ENCODE assay signal across 9 mouse cellular contexts in the genomic region with DNA sequence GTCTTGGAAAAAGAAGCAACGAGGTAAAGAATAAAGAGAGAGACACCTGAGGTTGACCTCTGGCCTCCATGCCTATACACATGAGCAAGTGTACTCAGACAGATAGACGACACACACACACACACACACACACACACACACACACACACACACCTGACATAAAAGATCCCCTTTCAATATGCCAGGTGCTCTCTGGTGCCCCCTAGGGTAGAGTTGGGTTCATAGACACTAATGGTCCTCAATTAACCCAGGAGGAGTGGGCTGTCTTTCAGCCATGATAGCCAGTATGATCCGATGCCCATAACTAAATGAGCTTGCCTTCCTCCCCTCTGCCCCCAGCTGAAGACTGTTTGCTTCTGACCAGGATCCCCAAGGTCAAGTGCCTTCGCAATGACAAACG. TPM values are rescaled to one million over a fixed set of nuclear protein-coding genes. Genes with fewer than 3 reads are reported as not detected.
DNase-seq lines count a peak whose midpoint lies in the region; ATAC-seq lines count a peak whose summit lies in the region.
"Had no signal": no experiment of that assay in that cellular context is flagged by ENCODE, and none has a peak within 500 bp of the region (broad histone marks: within the 10 kb centered on the region; RNA-seq: fewer than 3 reads in every experiment).

No protein-coding gene starts in this region.

- WGBS in midbrain, embryonic 11.5 days, result 86% methylated on average over 5 of the region's 5 CpGs
- 79% methylated on average over 5 of the region's 5 CpGs for WGBS in midbrain, embryonic 13.5 days

- peaks cover 3% of the 10 kb centered on the region; the same call in 1 of the 2 replicates for H3K36me3 ChIP-seq in midbrain, embryonic 11.5 days (ENCODE audit: control insufficient read depth, insufficient read depth, low read length)
- H3K36me3 ChIP-seq in midbrain, embryonic 13.5 days, result peaks cover 21% of the 10 kb centered on the region

- H3K27ac ChIP-seq in midbrain, embryonic 11.5 days (ENCODE audit: low read depth, low read length), result no peak overlapping the region
- H3K27ac ChIP-seq in midbrain, embryonic 13.5 days, result no peak overlapping the region
- H3K27ac ChIP-seq: hindbrain, embryonic 15.5 days had no signal

- 0 out of 2 replicates have a peak, but pooled peaks have one; percentile 19 for ATAC-seq in midbrain, embryonic 11.5 days (ENCODE audit: low FRiP score)
- no peak for ATAC-seq in midbrain, embryonic 13.5 days
- 0 out of 2 replicates have a peak, but pooled peaks have one; percentile 30 for ATAC-seq in erythroid progenitor cell, adult 5-6 weeks (replicated peaks; ENCODE audit: low FRiP score, poor library complexity, severe bottlenecking)

- H3K9ac ChIP-seq in midbrain, embryonic 11.5 days (ENCODE audit: low read length), result no peak overlapping the region
- H3K9ac ChIP-seq in midbrain, embryonic 13.5 days (replicated peaks), result no peak overlapping the region
- H3K9ac ChIP-seq: hindbrain, embryonic 15.5 days had no signal

- no peak overlapping the region for H3K4me3 ChIP-seq in midbrain, embryonic 11.5 days (ENCODE audit: low read depth, low read length)
- H3K4me3 ChIP-seq in midbrain, embryonic 13.5 days (replicated peaks), result no peak overlapping the region
- H3K4me3 ChIP-seq: hindbrain, embryonic 15.5 days had no signal

- no peaks in the 10 kb centered on the region; the same call in 1 of the 2 replicates for H3K4me1 ChIP-seq in midbrain, embryonic 11.5 days (ENCODE audit: control insufficient read depth, insufficient read depth, low read length)
- H3K4me1 ChIP-seq in midbrain, embryonic 13.5 days (replicated peaks), result peaks cover 15% of the 10 kb centered on the region

- no peaks in the 10 kb centered on the region for H3K27me3 ChIP-seq in midbrain, embryonic 11.5 days (ENCODE audit: control insufficient read depth, insufficient read depth, low read length)
- no peaks in the 10 kb centered on the region for H3K27me3 ChIP-seq in midbrain, embryonic 13.5 days
- H3K27me3 ChIP-seq: hindbrain, embryonic 15.5 days had no signal

- no peak overlapping the region for H3K4me2 ChIP-seq in midbrain, embryonic 11.5 days
- no peak overlapping the region for H3K4me2 ChIP-seq in midbrain, embryonic 13.5 days (replicated peaks)
- H3K4me2 ChIP-seq: hindbrain, embryonic 15.5 days had no signal

- peak; percentile 54 for DNase-seq in gastrocnemius, postnatal 10 days
- DNase-seq in gastrocnemius, postnatal 4 days (ENCODE audit: low spot score in 2 of 2), result no peak
- DNase-seq in midbrain, embryonic 11.5 days (ENCODE audit: low spot score, missing footprints), result peak; percentile 86
- peak; percentile 67 for DNase-seq in adrenal gland, postnatal 10 days
- peak; percentile 29 for DNase-seq in thymus, postnatal 25 days
- no peak for DNase-seq in Muller cell, postnatal 12 days (ENCODE audit: inconsistent ontology term)

- no peaks in the 10 kb centered on the region for H3K9me3 ChIP-seq in midbrain, embryonic 11.5 days (ENCODE audit: control insufficient read depth, low read length)
- no peaks in the 10 kb centered on the region for H3K9me3 ChIP-seq in midbrain, embryonic 13.5 days
- H3K9me3 ChIP-seq: hindbrain, embryonic 15.5 days had no signal

RNA-seq across cellular contexts. Expression of a gene that starts 59.0 kb away (rescaled TPM):
- total RNA-seq in gastrocnemius, postnatal 10 days (2021), result 10 to 100 TPM; 15.9 to 20.7 TPM
- 10 to 100 TPM; 41.7 to 43.6 TPM for total RNA-seq in gastrocnemius, postnatal 4 days (2021)
- polyA plus RNA-seq in midbrain, embryonic 11.5 days (2014; fragmentation: Nextera tagmentation; extraction: Ambion mirVana), result 13.1 and 14.0 TPM in 2 replicates
- polyA plus RNA-seq in midbrain, embryonic 13.5 days (2015; fragmentation: Nextera tagmentation; extraction: Ambion mirVana), result 32.1 and 34.7 TPM in 2 replicates
- 10 to 100 TPM; 16.3 to 16.8 TPM for total RNA-seq in adrenal gland, postnatal 10 days (2021)
- not detected in 2 replicates for total RNA-seq in erythroid progenitor cell, adult 5-6 weeks (2015; ENCODE audit: low replicate concordance)
- total RNA-seq in erythroid progenitor cell, adult 5-6 weeks (2017; ENCODE audit: low replicate concordance), result not detected in 2 replicates

Comparison
In these comparisons a context has a peak if more than half of its experiments do, and no peak if none do; other contexts are left out.
1. DNase-seq: peak in gastrocnemius, postnatal 10 days (single experiment), midbrain, embryonic 11.5 days (single experiment), adrenal gland, postnatal 10 days (single experiment) and thymus, postnatal 25 days (single experiment); none in gastrocnemius, postnatal 4 days (0 of 2) and Muller cell, postnatal 12 days (single experiment).
2. RNA of a gene that starts 59.0 kb away (total RNA-seq): 41.7 to 43.6 TPM in gastrocnemius, postnatal 4 days, 15.9 to 20.7 TPM in gastrocnemius, postnatal 10 days and 16.3 to 16.8 TPM in adrenal gland, postnatal 10 days; not detected in erythroid progenitor cell, adult 5-6 weeks; every median in the first group is over 10 times any median in the second.